Mouse (Mus musculus): Measurements from ENCODE around the gene Gm20716. TPM values are rescaled to one million over a fixed set of nuclear protein-coding genes. Genes with fewer than 3 reads are reported as not detected.
"Not testable (repeated sequence)": the region's sequence is repeated elsewhere in the genome, so short reads cannot be mapped to it uniquely, and the experiment has no call there.

Gm20716 gene
- polyA plus RNA-seq, 1 experiment from 2014 or later: 17.2 TPM

DNA sequence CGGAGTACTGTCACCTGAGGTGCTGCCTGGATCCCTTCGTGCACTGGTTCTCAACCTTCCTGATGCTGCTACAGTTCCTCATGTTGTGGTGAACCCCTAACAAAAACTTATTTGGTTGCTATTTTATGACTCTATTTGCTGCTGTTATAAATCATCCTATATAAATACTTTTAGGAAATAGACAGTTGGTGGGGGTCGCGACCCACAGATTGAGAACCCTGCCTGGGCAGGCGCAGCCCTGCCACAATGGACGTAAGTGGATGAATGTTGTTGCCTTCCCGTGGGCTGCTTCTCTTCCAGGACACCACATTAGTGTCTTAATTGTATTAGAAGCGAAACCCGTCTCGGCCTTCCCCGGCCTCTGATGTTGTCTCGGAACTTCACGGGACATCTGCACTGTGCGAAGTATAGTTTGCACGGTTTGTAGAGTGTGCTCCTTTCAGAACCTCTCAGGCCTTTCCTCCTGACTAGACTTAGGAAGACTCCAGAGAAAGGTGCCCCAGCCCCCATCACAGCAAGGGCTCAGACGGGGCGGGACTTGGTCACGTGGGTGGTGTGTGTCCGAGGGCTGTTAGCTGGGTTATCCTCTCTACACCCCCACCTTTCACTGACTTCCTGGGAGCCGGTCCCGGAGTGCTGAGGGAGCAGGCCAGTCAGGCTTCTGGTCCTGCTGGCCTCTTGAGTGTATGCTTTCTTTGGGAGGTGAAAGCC is 63.3 kb downstream of the Gm20716 start:
- no peak for ATAC-seq (replicated peaks; ENCODE audit: insufficient number of reproducible peaks, low FRiP score, low TSS enrichment)
- no peak overlapping the region for H3K27ac ChIP-seq (ENCODE audit: low read depth, low read length)
- no peaks in the 10 kb centered on the region for H3K9me3 ChIP-seq (replicated peaks; ENCODE audit: control insufficient read depth, low read length)
- H3K4me3 ChIP-seq (ENCODE audit: low read depth, low read length): no peak overlapping the region
- peak overlapping the region; percentile 27 for H3K4me2 ChIP-seq
- no peaks in the 10 kb centered on the region for H3K36me3 ChIP-seq (ENCODE audit: control insufficient read depth, insufficient read depth, low read length)
- WGBS (ENCODE audit: insufficient replicate concordance): 47% methylated on average over 21 of the region's 21 CpGs
- H3K27me3 ChIP-seq (ENCODE audit: control insufficient read depth, insufficient read depth, low read length): no peaks in the 10 kb centered on the region
- 0 out of 2 replicates have a peak overlapping the region, but pooled peaks have one; percentile 49 for H3K9ac ChIP-seq (ENCODE audit: low read depth, low read length)
- H3K4me1 ChIP-seq (ENCODE audit: control insufficient read depth, insufficient read depth, low read length): peaks cover 35% of the 10 kb centered on the region

DNA sequence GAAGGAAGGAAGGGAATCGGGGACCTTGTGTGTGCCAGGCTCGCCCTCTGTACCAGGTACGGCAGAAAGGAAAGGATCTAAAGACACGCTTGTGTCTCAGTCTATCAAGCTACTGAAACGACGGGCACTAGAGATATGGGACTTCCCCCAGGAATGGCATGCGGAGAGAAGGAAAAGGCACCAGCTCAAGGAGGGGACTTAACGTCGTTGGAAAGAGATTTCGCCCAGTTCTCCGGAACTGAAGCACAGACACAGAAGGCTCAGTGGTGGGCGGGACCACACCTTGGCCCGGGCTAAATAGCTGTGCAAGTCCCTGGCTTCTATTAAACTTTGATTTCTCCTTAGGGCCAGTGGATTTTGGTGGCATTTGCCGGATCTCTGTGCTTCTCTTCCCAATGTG is 68.2 kb downstream of the Gm20716 start:
- no peak for ATAC-seq (replicated peaks; ENCODE audit: insufficient number of reproducible peaks, low FRiP score, low TSS enrichment)
- Histone ChIP-seq H3K27ac (ENCODE audit: low read depth, low read length) (peak overlapping the region; percentile 82), H3K36me3 (ENCODE audit: control insufficient read depth, insufficient read depth, low read length) (no peaks in the 10 kb centered on the region), H3K4me2 (peak overlapping the region; percentile 80), H3K4me1 (ENCODE audit: control insufficient read depth, insufficient read depth, low read length) (peaks cover 20% of the 10 kb centered on the region), H3K4me3 (ENCODE audit: low read depth, low read length) (peak overlapping the region; percentile 37), H3K27me3 (ENCODE audit: control insufficient read depth, insufficient read depth, low read length) (peaks cover 7% of the 10 kb centered on the region; the same call in 1 of the 2 replicates), H3K9me3 (replicated peaks; ENCODE audit: control insufficient read depth, low read length) (no peaks in the 10 kb centered on the region), H3K9ac (ENCODE audit: low read depth, low read length) (peak overlapping the region; percentile 69)
- 6% methylated on average over 14 of the region's 14 CpGs for WGBS (ENCODE audit: insufficient replicate concordance)

DNA sequence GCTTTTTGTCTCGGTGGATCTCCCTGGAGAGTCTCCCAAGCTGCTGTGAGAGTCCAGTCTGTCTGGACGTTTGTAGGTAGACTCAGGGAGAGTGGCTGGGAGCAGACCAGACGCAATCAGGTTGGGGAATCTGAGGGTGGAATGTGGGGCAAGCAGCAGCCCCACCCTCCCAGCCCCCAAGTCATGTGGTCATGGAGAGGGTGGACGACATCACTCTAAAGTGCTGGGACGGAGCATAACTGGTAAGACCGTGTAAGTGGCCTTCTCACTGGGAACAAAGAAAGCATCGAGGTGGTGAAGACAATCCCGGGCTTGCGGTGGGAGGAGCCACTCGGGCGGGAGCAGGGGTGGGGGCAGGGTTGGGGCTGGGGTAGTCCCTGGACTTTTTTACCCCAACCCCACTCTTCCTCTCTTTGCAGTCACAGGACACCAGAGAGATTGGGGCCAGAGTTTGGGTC is 68.6 kb downstream of the Gm20716 start:
- peak overlapping the region; percentile 37 for H3K4me3 ChIP-seq (ENCODE audit: low read depth, low read length)
- H3K36me3 ChIP-seq (ENCODE audit: control insufficient read depth, insufficient read depth, low read length): no peaks in the 10 kb centered on the region
- no peak; the same call in 1 of the 2 replicates for ATAC-seq (replicated peaks; ENCODE audit: insufficient number of reproducible peaks, low FRiP score, low TSS enrichment)
- H3K27me3 ChIP-seq (ENCODE audit: control insufficient read depth, insufficient read depth, low read length): peaks cover 7% of the 10 kb centered on the region; the same call in 1 of the 2 replicates
- peak overlapping the region; percentile 82 for H3K27ac ChIP-seq (ENCODE audit: low read depth, low read length)
- H3K9me3 ChIP-seq (replicated peaks; ENCODE audit: control insufficient read depth, low read length): no peaks in the 10 kb centered on the region
- peaks cover 17% of the 10 kb centered on the region for H3K4me1 ChIP-seq (ENCODE audit: control insufficient read depth, insufficient read depth, low read length)
- H3K4me2 ChIP-seq: peak overlapping the region; percentile 80
- 1% methylated on average over 11 of the region's 11 CpGs for WGBS (ENCODE audit: insufficient replicate concordance)
- H3K9ac ChIP-seq (ENCODE audit: low read depth, low read length): peak overlapping the region; percentile 69

DNA sequence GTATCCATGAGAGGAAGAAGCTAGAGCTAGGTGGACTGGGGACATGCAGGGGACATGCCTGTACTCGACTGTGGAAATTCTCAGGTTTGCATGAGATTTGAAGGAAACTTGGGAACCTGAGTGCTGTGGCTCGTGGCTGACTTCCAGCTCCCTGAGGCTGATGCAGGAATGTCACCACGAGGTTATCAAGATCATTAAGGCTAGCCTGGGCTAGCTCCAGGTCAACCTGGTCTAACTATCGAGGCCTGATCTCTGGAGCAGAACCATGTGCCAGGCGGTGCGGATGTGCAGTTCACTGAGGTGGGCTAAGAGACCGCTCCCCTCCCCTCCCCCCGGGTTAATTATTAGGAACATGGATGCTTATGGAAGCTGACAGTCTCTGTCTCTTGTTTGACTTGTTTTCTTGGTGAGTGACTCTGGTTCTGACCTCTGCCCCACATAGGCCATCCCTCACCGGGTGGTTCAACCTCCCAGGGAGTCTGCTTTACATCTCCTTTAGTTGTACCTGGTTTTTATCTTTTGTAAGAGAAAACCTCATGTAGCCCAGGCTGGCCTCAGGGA is 69.7 kb downstream of the Gm20716 start:
- WGBS (ENCODE audit: insufficient replicate concordance): 75% methylated on average over 9 of the region's 9 CpGs
- Histone ChIP-seq H3K27ac (ENCODE audit: low read depth, low read length) (no peak overlapping the region), H3K36me3 (ENCODE audit: control insufficient read depth, insufficient read depth, low read length) (no peaks in the 10 kb centered on the region), H3K9me3 (replicated peaks; ENCODE audit: control insufficient read depth, low read length) (no peaks in the 10 kb centered on the region), H3K4me3 (ENCODE audit: low read depth, low read length) (no peak overlapping the region), H3K9ac (ENCODE audit: low read depth, low read length) (no peak overlapping the region), H3K4me2 (no peak overlapping the region), H3K4me1 (ENCODE audit: control insufficient read depth, insufficient read depth, low read length) (peaks cover 18% of the 10 kb centered on the region), H3K27me3 (ENCODE audit: control insufficient read depth, insufficient read depth, low read length) (peaks cover 7% of the 10 kb centered on the region; the same call in 1 of the 2 replicates)
- no peak for ATAC-seq (replicated peaks; ENCODE audit: insufficient number of reproducible peaks, low FRiP score, low TSS enrichment)

DNA sequence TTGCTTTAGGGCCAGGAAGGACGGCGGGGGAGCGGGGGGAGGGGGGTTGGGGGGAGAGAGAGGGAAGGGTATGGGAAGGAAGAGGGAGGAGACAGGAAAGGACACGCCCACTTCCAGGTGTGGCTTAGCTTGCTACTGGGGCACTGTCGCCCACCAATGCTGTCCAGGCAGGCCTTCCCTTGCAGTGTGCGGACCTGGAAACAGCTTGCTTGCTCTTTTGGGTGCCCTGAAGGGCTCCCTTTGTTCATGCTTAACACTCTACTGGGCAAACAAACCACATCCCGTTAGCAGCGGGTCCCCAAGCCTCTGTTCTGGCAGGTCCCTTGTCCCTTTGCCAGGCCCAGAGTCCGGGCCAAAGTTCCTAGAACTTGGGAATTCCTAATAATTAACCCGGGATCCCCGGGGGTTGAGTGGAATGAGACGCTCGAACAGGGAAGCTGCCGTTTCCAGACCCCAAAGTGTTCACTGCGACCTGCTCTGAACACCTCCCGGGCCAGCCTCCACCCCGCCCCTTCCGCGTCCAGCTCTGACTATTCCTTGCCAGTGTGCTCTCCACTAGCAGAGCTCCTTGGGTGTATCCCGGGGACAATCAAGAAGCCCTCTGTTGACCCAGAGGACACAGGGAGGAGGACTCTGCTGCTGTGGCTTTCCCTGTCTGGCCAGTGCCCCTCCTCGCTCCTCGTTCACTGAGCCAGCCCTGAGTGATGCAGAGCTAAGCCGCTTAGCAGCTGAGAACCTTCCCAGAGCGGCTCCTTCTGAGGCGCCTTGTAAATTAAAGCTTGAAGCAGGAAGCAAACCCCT is 71.1 kb downstream of the Gm20716 start:
- peaks cover 7% of the 10 kb centered on the region; the same call in 1 of the 2 replicates for H3K27me3 ChIP-seq (ENCODE audit: control insufficient read depth, insufficient read depth, low read length)
- WGBS (ENCODE audit: insufficient replicate concordance): 4% methylated on average over 24 of the region's 25 CpGs
- H3K9me3 ChIP-seq (replicated peaks; ENCODE audit: control insufficient read depth, low read length): no peaks in the 10 kb centered on the region
- peak overlapping the region; percentile 62 for H3K4me2 ChIP-seq
- peak overlapping the region; percentile 28 for H3K4me3 ChIP-seq (ENCODE audit: low read depth, low read length)
- 0 out of 2 replicates have a peak, but pooled peaks have one; percentile 28 for ATAC-seq (replicated peaks; ENCODE audit: insufficient number of reproducible peaks, low FRiP score, low TSS enrichment)
- H3K9ac ChIP-seq (ENCODE audit: low read depth, low read length): peak overlapping the region; percentile 58
- H3K27ac ChIP-seq (ENCODE audit: low read depth, low read length): no peak overlapping the region; the same call in 1 of the 2 replicates
- no peaks in the 10 kb centered on the region for H3K36me3 ChIP-seq (ENCODE audit: control insufficient read depth, insufficient read depth, low read length)
- peaks cover 31% of the 10 kb centered on the region for H3K4me1 ChIP-seq (ENCODE audit: control insufficient read depth, insufficient read depth, low read length)

DNA sequence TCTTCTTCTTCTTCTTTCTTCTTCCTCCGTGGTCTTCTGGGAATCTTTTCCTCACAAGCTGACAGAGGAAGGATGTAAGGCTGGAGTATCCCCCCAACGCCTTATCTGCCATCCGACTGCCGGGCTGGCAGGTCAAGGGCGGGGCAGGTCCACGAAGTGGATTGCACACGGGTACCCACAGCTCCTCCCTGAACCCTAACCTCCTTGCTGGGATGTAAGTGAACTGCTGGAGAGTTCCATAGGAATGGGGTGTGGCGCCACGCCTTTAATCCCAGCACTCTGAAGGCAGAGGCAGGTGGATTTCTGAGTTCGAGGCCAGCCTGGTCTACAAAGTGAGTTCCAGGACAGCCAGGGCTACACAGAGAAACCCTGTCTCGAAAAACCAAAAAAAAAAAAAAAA is 72.2 kb downstream of the Gm20716 start:
- peaks cover 33% of the 10 kb centered on the region for H3K4me1 ChIP-seq (ENCODE audit: control insufficient read depth, insufficient read depth, low read length)
- H3K4me3 ChIP-seq (ENCODE audit: low read depth, low read length); ATAC-seq (replicated peaks; ENCODE audit: insufficient number of reproducible peaks, low FRiP score, low TSS enrichment); H3K4me2 ChIP-seq; H3K27me3 ChIP-seq (ENCODE audit: control insufficient read depth, insufficient read depth, low read length); H3K9ac ChIP-seq (ENCODE audit: low read depth, low read length); H3K27ac ChIP-seq (ENCODE audit: low read depth, low read length); H3K9me3 ChIP-seq (replicated peaks; ENCODE audit: control insufficient read depth, low read length); H3K36me3 ChIP-seq (ENCODE audit: control insufficient read depth, insufficient read depth, low read length): not testable (repeated sequence)
- WGBS (ENCODE audit: insufficient replicate concordance): 35% methylated on average over 9 of the region's 11 CpGs

DNA sequence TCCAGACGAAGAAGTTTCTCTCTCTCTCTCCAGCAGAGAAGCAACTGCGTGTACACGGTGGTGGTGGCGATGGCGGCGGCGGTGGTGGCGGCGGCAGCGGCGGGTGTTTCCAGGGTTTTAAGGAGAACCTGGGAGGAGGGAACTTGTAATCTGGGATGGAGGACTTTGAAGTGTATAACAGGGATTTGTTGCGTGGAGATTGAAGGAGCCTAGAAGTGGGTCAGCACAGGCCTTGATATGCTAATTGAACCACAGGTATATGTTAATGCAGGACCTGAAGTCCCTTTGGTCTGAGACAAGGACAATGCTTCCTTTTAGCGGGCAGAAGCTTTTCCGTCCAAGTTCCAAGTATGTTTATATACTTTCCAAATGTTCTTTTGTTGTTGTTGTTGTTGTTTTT is 73.8 kb downstream of the Gm20716 start:
- no peak for ATAC-seq (replicated peaks; ENCODE audit: insufficient number of reproducible peaks, low FRiP score, low TSS enrichment)
- peaks cover 30% of the 10 kb centered on the region for H3K4me1 ChIP-seq (ENCODE audit: control insufficient read depth, insufficient read depth, low read length)
- no peaks in the 10 kb centered on the region for H3K36me3 ChIP-seq (ENCODE audit: control insufficient read depth, insufficient read depth, low read length)
- no peak overlapping the region for H3K9ac ChIP-seq (ENCODE audit: low read depth, low read length)
- 44% methylated on average over 14 of the region's 14 CpGs for WGBS (ENCODE audit: insufficient replicate concordance)
- no peak overlapping the region for H3K4me3 ChIP-seq (ENCODE audit: low read depth, low read length)
- no peak overlapping the region for H3K27ac ChIP-seq (ENCODE audit: low read depth, low read length)
- peaks cover 7% of the 10 kb centered on the region; the same call in 1 of the 2 replicates for H3K27me3 ChIP-seq (ENCODE audit: control insufficient read depth, insufficient read depth, low read length)
- no peaks in the 10 kb centered on the region for H3K9me3 ChIP-seq (replicated peaks; ENCODE audit: control insufficient read depth, low read length)
- H3K4me2 ChIP-seq: no peak overlapping the region

DNA sequence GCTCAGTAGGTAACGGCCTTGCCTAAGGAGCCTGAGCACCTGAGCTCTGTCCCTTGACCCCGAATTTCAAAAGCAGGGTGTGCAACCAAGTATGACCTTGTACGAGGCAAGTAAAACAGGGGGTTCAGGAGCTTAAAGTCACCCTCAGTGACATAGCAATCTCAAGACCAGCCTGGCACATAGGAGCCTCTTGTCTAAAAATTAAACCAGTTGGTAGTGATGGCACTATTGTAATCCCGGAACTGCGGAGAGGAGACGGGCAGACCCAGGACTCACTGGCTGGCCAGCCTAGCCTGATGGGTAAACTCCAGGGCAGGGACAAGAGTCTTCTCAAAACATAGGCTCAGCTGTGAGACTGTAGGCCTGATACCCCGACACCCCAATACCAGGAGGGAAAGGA is 74.5 kb downstream of the Gm20716 start:
- no peak overlapping the region for H3K4me2 ChIP-seq
- H3K27ac ChIP-seq (ENCODE audit: low read depth, low read length): no peak overlapping the region
- H3K9ac ChIP-seq (ENCODE audit: low read depth, low read length): no peak overlapping the region
- H3K9me3 ChIP-seq (replicated peaks; ENCODE audit: control insufficient read depth, low read length): no peaks in the 10 kb centered on the region
- 93% methylated on average over 7 of the region's 7 CpGs for whole genome bisulfite sequencing (ENCODE audit: insufficient replicate concordance)
- peaks cover 7% of the 10 kb centered on the region; the same call in 1 of the 2 replicates for H3K27me3 ChIP-seq (ENCODE audit: control insufficient read depth, insufficient read depth, low read length)
- no peaks in the 10 kb centered on the region for H3K36me3 ChIP-seq (ENCODE audit: control insufficient read depth, insufficient read depth, low read length)
- no peak for ATAC-seq (replicated peaks; ENCODE audit: insufficient number of reproducible peaks, low FRiP score, low TSS enrichment)
- H3K4me1 ChIP-seq (ENCODE audit: control insufficient read depth, insufficient read depth, low read length): peaks cover 30% of the 10 kb centered on the region
- H3K4me3 ChIP-seq (ENCODE audit: low read depth, low read length): no peak overlapping the region

Measured in heart, embryonic 11.5 days (tissue).